Mouse (Mus musculus): ENCODE data around the gene Plk2. TPM values are rescaled to one million over a fixed set of nuclear protein-coding genes. Genes with fewer than 3 reads are reported as not detected.

Gene Plk2
- polyA plus RNA-seq, 1 experiment from 2014 or later: 155 TPM

- Histone ChIP-seq H3K79me2 (ENCODE audit: inconsistent target) (no peaks in the 10 kb centered on the region), H3K27ac (no peak overlapping the region), H3K4me3 (ENCODE audit: inconsistent target) (no peak overlapping the region), H3K36me3 (ENCODE audit: inconsistent target) (no peaks in the 10 kb centered on the region)
- WGBS (ENCODE audit: missing documents): 63% methylated on average over 2 of the region's 2 CpGs
Measured at GRCm38 (mm10) chr13:110432062-110432566, 37.3 kb downstream of the Plk2 start.

DNA sequence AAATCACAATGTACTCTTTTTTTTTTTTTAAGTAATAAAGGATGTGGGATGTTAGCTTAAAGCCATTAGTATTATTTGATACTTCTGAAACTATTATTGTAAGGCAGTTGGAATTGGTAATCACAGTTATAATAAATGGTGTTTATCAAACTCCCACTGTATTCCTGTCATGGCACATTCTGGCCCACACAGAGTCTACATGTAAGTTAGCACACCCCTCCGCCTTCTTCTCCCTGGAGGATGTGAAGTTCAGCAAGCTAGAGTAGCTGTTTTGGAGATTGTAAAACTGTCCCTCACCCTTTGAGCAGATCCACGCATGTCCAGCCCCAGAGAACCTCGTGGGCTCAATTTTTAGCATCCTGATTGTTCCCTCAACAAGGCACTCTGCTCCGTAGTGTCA lies 37.8 kb downstream of the Plk2 start:
- 98% methylated on average over 4 of the region's 4 CpGs for WGBS (ENCODE audit: missing documents)
- Histone ChIP-seq H3K4me3 (ENCODE audit: inconsistent target) (no peak overlapping the region), H3K79me2 (ENCODE audit: inconsistent target) (no peaks in the 10 kb centered on the region), H3K27ac (no peak overlapping the region), H3K36me3 (ENCODE audit: inconsistent target) (no peaks in the 10 kb centered on the region)

DNA sequence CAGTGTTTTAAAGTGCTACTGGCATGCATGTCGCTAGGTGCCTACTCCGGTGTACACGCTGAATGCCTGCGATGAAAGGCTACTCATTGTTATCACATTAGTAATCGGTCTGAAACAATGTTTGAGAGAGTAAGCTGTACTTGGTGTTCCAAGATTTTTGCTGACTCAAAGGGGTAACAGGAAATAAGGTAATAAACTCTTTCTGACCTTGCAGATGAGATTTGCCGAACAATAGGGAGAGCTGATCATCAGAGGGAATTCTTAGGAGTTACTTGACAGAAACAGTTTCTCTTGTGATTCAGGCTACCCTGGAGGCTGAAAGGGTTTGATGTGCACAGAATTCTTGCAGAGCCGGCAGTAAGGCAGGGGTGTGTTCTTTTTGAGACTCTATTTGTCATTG lies 41.8 kb downstream of the Plk2 start:
- H3K27ac ChIP-seq: no peak overlapping the region
- WGBS (ENCODE audit: missing documents): 80% methylated on average over 7 of the region's 7 CpGs

GRCm38 (mm10) chr13:110438624-110439023 lies 43.8 kb downstream of the Plk2 start:
- 95% methylated on average over 8 of the region's 9 CpGs for WGBS (ENCODE audit: missing documents)

More for the DNA sequence above, 41.8 kb downstream of the Plk2 start:
- H3K79me2 ChIP-seq (ENCODE audit: inconsistent target): no peaks in the 10 kb centered on the region
- H3K4me3 ChIP-seq (ENCODE audit: inconsistent target): no peak overlapping the region
- no peaks in the 10 kb centered on the region for H3K36me3 ChIP-seq (ENCODE audit: inconsistent target)

GRCm38 (mm10) chr13:110444335-110444734 lies 49.5 kb downstream of the Plk2 start:
- Histone ChIP-seq H3K4me3 (ENCODE audit: inconsistent target) (no peak overlapping the region), H3K79me2 (ENCODE audit: inconsistent target) (no peaks in the 10 kb centered on the region), H3K27ac (no peak overlapping the region), H3K36me3 (ENCODE audit: inconsistent target) (no peaks in the 10 kb centered on the region)
- 91% methylated on average over 4 of the region's 4 CpGs for WGBS (ENCODE audit: missing documents)

More at GRCm38 (mm10) chr13:110438624-110439023, 43.8 kb downstream of the Plk2 start:
- H3K4me3 ChIP-seq (ENCODE audit: inconsistent target): no peak overlapping the region
- no peaks in the 10 kb centered on the region for H3K79me2 ChIP-seq (ENCODE audit: inconsistent target)
- no peak overlapping the region for H3K27ac ChIP-seq
- H3K36me3 ChIP-seq (ENCODE audit: inconsistent target): no peaks in the 10 kb centered on the region

DNA sequence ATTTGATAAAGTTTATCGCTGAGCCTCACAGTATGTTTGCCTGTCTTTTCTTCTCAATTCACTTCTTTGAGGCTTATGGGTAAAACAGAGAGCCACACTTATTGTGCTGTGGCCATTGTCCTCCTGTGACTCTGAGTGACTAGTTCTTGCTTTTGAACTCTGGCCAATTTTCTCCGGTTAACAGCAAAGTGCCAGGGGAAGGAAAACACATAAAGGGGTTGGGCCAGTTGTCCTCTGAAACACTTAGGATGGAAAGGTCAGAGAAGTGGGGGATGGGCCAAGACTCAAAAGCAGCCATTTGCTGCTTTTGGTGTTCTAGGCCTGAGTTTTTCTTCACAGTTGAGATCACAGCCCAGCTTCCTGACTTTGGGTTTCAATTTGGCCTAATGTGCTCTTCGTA lies 50.0 kb downstream of the Plk2 start:
- no peaks in the 10 kb centered on the region for H3K36me3 ChIP-seq (ENCODE audit: inconsistent target)
- WGBS (ENCODE audit: missing documents): 72% methylated on average over 3 of the region's 3 CpGs
- H3K4me3 ChIP-seq (ENCODE audit: inconsistent target): no peak overlapping the region
- H3K79me2 ChIP-seq (ENCODE audit: inconsistent target): no peaks in the 10 kb centered on the region
- no peak overlapping the region for H3K27ac ChIP-seq

GRCm38 (mm10) chr13:110446434-110446833 lies 51.6 kb downstream of the Plk2 start:
- 93% methylated on average over 6 of the region's 6 CpGs for WGBS (ENCODE audit: missing documents)
- Histone ChIP-seq H3K79me2 (ENCODE audit: inconsistent target) (no peaks in the 10 kb centered on the region), H3K27ac (no peak overlapping the region), H3K36me3 (ENCODE audit: inconsistent target) (no peaks in the 10 kb centered on the region), H3K4me3 (ENCODE audit: inconsistent target) (no peak overlapping the region)

GRCm38 (mm10) chr13:110450056-110450455 lies 55.2 kb downstream of the Plk2 start:
- H3K36me3 ChIP-seq (ENCODE audit: inconsistent target): no peaks in the 10 kb centered on the region
- no peak overlapping the region for H3K4me3 ChIP-seq (ENCODE audit: inconsistent target)
- 94% methylated on average over 4 of the region's 4 CpGs for WGBS (ENCODE audit: missing documents)
- H3K27ac ChIP-seq: no peak overlapping the region
- no peaks in the 10 kb centered on the region for H3K79me2 ChIP-seq (ENCODE audit: inconsistent target)

Other genes with a start within 250 kb of the Plk2 start
- not detected in 3 replicates for gene Rab3c, start 114.0 kb upstream of the Plk2 start, polyA plus RNA-seq (2018)
- gene Gapt, start 37.8 kb upstream of the Plk2 start, polyA plus RNA-seq (2018): 2.7 to 6.5 TPM (median 3.2 TPM) in 3 replicates

Measured in macrophage (primary cell).